7 mouse cellular contexts compared by ENCODE assay signal in genomic region chr9:64050513-64051065, GRCm38 (mm10). TPM values are rescaled to one million over a fixed set of nuclear protein-coding genes. Genes with fewer than 3 reads are reported as not detected.
DNase-seq lines count a peak whose midpoint lies in the region; ATAC-seq and TF ChIP-seq lines count a peak whose summit lies in the region.

No protein-coding gene starts in this region.

- peak overlapping the region; percentile 68 for H3K9ac ChIP-seq in ES-E14 (ENCODE audit: insufficient read depth, low read depth, low read length, poor library complexity, severe bottlenecking)
- H3K9ac ChIP-seq in forebrain, embryonic 12.5 days, result no peak overlapping the region
- no peak overlapping the region for H3K9ac ChIP-seq in intestine, embryonic 15.5 days
- no peak overlapping the region for H3K9ac ChIP-seq in midbrain, embryonic 15.5 days

- H3K27ac ChIP-seq in ES-E14 (ENCODE audit: insufficient read depth, low read depth, low read length, poor library complexity, severe bottlenecking), result peak overlapping the region; percentile 91
- H3K27ac ChIP-seq in forebrain, embryonic 12.5 days, result no peak overlapping the region
- H3K27ac ChIP-seq in intestine, embryonic 15.5 days, result peak overlapping the region; percentile 87
- H3K27ac ChIP-seq in midbrain, embryonic 15.5 days, result no peak overlapping the region

- in situ Hi-C loops in ES-E14 (cut with MboI; ENCODE audit: low sequenced_read_pairs in 2 of 2, unreplicated experiment in 2 of 2), result no loop called here

- peak; percentile 30 for DNase-seq in 3134 (ENCODE audit: extremely low read depth, insufficient read length, low spot score)
- DNase-seq in ES-E14 (ENCODE audit: low read depth, low spot score), result no peak
- DNase-seq in spleen, postnatal 4 days (ENCODE audit: low spot score in 2 of 2), result no peak
- DNase-seq in left cerebral cortex, postnatal 4 days, result no peak

- peaks cover 7 to 22% of the 10 kb centered on the region in 2 experiments; a peak in 3 of 4 replicates for H3K4me1 ChIP-seq in ES-E14 (ENCODE audit: control insufficient read depth in 2 of 2, insufficient read depth in 2 of 2, low read length in 2 of 2, poor library complexity in 1 of 2)
- H3K4me1 ChIP-seq in forebrain, embryonic 12.5 days, result peaks cover 15% of the 10 kb centered on the region
- peaks cover 18% of the 10 kb centered on the region for H3K4me1 ChIP-seq in intestine, embryonic 15.5 days (replicated peaks)
- H3K4me1 ChIP-seq in midbrain, embryonic 15.5 days, result peaks cover 12% of the 10 kb centered on the region

- ATAC-seq in forebrain, embryonic 12.5 days (ENCODE audit: low FRiP score), result no peak
- ATAC-seq in intestine, embryonic 15.5 days, result 0 out of 2 replicates have a peak, but pooled peaks have one; percentile 37
- ATAC-seq in midbrain, embryonic 15.5 days (replicated peaks), result no peak

- peak overlapping the region; percentile 56 to 58; a peak in 3 of 4 replicates for H3K4me3 ChIP-seq in ES-E14 (ENCODE audit: insufficient read depth in 1 of 2, low read depth in 1 of 2, low read length in 2 of 2, poor library complexity in 1 of 2, severe bottlenecking in 1 of 2)
- H3K4me3 ChIP-seq in forebrain, embryonic 12.5 days (replicated peaks), result no peak overlapping the region
- H3K4me3 ChIP-seq in intestine, embryonic 15.5 days (replicated peaks), result peak overlapping the region; percentile 30; the same call in 1 of the 2 replicates
- no peak overlapping the region for H3K4me3 ChIP-seq in midbrain, embryonic 15.5 days

- WGBS in forebrain, embryonic 12.5 days, result 42% methylated on average over 8 of the region's 8 CpGs
- 19% methylated on average over 8 of the region's 8 CpGs for WGBS in intestine, embryonic 15.5 days
- 39% methylated on average over 8 of the region's 8 CpGs for WGBS in midbrain, embryonic 15.5 days

- H3K4me2 ChIP-seq in forebrain, embryonic 12.5 days, result peak overlapping the region; percentile 61
- H3K4me2 ChIP-seq in intestine, embryonic 15.5 days (replicated peaks), result peak overlapping the region; percentile 62
- peak overlapping the region; percentile 54 for H3K4me2 ChIP-seq in midbrain, embryonic 15.5 days

- no peaks in the 10 kb centered on the region for H3K9me3 ChIP-seq in ES-E14 (ENCODE audit: control insufficient read depth, insufficient read depth, low read depth, low read length)
- H3K9me3 ChIP-seq in forebrain, embryonic 12.5 days, result no peaks in the 10 kb centered on the region
- no peaks in the 10 kb centered on the region for H3K9me3 ChIP-seq in intestine, embryonic 15.5 days
- no peaks in the 10 kb centered on the region for H3K9me3 ChIP-seq in midbrain, embryonic 15.5 days

- no peaks in the 10 kb centered on the region for H3K36me3 ChIP-seq in ES-E14 (ENCODE audit: control insufficient read depth, insufficient read depth, low read length, poor library complexity, severe bottlenecking)
- no peaks in the 10 kb centered on the region for H3K36me3 ChIP-seq in forebrain, embryonic 12.5 days (replicated peaks)
- H3K36me3 ChIP-seq in intestine, embryonic 15.5 days, result no peaks in the 10 kb centered on the region
- H3K36me3 ChIP-seq in midbrain, embryonic 15.5 days (replicated peaks), result no peaks in the 10 kb centered on the region

- 0 out of 2 replicates have a peak, but pooled peaks cover 7% of the 10 kb centered on the region for H3K27me3 ChIP-seq in forebrain, embryonic 12.5 days
- no peaks in the 10 kb centered on the region for H3K27me3 ChIP-seq in intestine, embryonic 15.5 days (replicated peaks)
- H3K27me3 ChIP-seq in midbrain, embryonic 15.5 days (replicated peaks), result 0 out of 2 replicates have a peak, but pooled peaks cover 3% of the 10 kb centered on the region

- intact Hi-C loops in left cerebral cortex, postnatal 4 days (cut with DNase I), result no loop called here

TF ChIP-seq in ES-E14, 5 proteins besides CTCF, POLR2A, EP300 and RAD21:
- TF ChIP-seq MAFK (IDR thresholded peaks at IDR 0.05; ENCODE audit: insufficient read depth, low read depth, low read length) (no peak), ZC3H11A (IDR thresholded peaks at IDR 0.05; ENCODE audit: borderline replicate concordance, low read depth, low read length) (no peak)

RNA-seq across cellular contexts. Expression of gene Smad6, which starts 28.7 kb away (rescaled TPM):
- 6.8 and 8.7 TPM in 2 replicates for total RNA-seq in ES-E14 (2012; rRNA removed)
- polyA plus RNA-seq in forebrain, embryonic 12.5 days (2016; fragmentation: Nextera tagmentation; extraction: Ambion mirVana), result 5.2 and 6.5 TPM in 2 replicates
- polyA plus RNA-seq in intestine, embryonic 15.5 days (2015; fragmentation: Nextera tagmentation; extraction: Ambion mirVana), result 11.9 and 13.0 TPM in 2 replicates
- 1.5 and 1.9 TPM in 2 replicates for polyA plus RNA-seq in midbrain, embryonic 15.5 days (2015; fragmentation: Nextera tagmentation; extraction: Ambion mirVana)
- 1 to 10 TPM; 2.0 to 2.3 TPM for total RNA-seq in left cerebral cortex, postnatal 4 days (2021)

Comparison
In these comparisons a context has a peak if more than half of its experiments do, and no peak if none do; other contexts are left out.
1. H3K27ac ChIP-seq: peak in ES-E14 (single experiment) and intestine, embryonic 15.5 days (single experiment); none in forebrain, embryonic 12.5 days (single experiment) and midbrain, embryonic 15.5 days (single experiment).
2. H3K4me3 ChIP-seq: peak in ES-E14 (2 of 2) and intestine, embryonic 15.5 days (single experiment); none in forebrain, embryonic 12.5 days (single experiment) and midbrain, embryonic 15.5 days (single experiment).
3. Peak in every context shown above with its lines, with median percentiles within 50 percentile points of each other: H3K4me2 ChIP-seq.